Mouse (Mus musculus) thymus, adult 2 months (tissue): ENCODE data around the gene Rpusd2.

Experiments used
- CTCF ChIP-seq: fragments of 200-500 bp; IDR thresholded peaks from 2 replicates; pipeline ENCODE4 v1.5.1; 2012; ENCODE audit warnings: mild to moderate bottlenecking, control low read depth, low read length, moderate library complexity, borderline replicate concordance; ENCODE audit not compliant: control insufficient read depth, poor library complexity, insufficient read depth; ENCODE audit errors: extremely low read depth
- POLR2A ChIP-seq: fragments of 200-500 bp; IDR thresholded peaks from 2 replicates; pipeline ENCODE4 v1.6.1; 2012; ENCODE audit warnings: mild to moderate bottlenecking, low read length, control low read depth, moderate library complexity; ENCODE audit not compliant: control insufficient read depth, poor library complexity, insufficient read depth; ENCODE audit errors: extremely low read depth

- TF ChIP-seq CTCF (no peak), POLR2A (no peak)
Observed at GRCm38 (mm10) chr2:118995919-118996797, 38.4 kb upstream of the Rpusd2 start.
